Mouse (Mus musculus): Measurements from ENCODE around the gene Eef1a2.

The Eef1a2 gene

DNA sequence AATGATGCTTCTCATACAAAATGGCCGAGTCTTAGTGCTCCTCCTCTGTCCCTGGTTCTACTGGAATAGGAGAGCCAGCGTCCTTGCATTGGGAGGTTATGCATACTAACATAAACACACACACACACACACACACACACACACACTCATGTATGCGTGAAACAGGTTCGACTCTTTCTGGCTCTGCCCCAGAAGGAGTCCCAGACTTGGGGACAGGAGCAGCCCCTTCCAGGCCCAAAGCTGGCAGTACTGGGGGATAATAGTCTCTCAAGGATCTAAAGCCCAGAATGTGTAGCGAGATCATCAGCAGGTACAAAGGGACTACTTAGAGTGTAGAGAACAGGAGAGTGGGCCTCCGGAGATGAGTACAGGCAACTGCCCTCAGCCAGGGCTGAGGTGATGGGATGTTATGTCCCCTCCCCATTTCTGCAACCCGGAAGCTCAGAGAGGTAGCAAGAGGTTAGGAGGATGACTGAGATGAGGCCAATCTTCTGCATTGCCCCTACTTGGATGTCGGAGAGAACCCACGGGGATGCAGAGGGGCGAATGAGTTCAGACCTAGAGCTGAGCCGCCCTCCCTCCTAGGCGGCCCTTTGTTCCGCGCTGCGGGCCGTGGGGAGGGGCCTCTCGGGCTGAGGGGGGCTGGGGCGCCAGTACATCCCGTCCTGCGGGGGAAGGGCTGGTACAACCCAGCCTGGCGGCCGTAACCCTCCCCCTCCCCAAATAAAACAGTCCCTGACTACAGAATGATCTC lies 22.8 kb downstream of the Eef1a2 start:
- DNase-seq (ENCODE audit: low spot score in 2 of 2), result no peak

DNA sequence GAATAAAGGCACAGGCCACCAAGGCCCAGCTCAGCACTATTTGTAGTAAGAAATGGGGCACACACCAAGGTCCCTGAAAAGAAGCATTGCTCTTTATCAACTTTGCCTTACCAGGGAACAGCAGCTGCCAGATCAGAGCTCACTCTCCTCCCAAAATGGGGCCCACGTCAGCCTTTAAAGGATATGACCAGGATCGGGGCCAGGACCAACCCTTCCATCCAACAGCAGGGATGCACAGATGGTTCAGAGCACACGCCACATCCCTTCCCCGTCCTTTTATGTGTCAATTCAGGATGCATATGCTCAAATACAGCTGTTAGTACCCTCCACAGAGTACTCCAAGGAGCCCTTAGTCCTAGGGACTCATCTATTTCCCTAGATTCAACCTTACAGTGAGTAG lies 26.6 kb downstream of the Eef1a2 start:
- DNase-seq (ENCODE audit: low spot score in 2 of 2), result no peak

- no peak for DNase-seq (ENCODE audit: low spot score in 2 of 2)
Observed at GRCm38 (mm10) chr2:181128963-181129362, 27.9 kb downstream of the Eef1a2 start.

DNA sequence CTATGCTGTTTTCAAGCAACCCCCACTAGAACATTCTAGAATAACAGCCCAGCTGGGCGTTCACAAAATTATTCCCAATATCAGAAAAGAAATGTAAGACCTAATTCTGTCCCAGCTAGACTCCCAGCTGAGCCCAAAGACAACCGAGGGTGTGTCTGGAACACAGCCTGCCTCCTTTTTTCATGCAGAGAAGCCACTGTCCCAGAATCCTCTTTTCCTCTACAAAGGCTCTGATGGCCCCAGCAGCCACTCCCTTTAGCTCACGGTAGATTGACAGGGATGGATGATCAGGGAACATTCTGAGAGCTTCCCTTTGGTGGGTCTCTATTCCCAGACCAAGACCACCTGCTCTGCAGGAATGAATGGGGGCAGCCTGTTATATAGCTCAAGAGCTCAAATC lies 29.0 kb downstream of the Eef1a2 start:
- no peak for DNase-seq (ENCODE audit: low spot score in 2 of 2)

DNA sequence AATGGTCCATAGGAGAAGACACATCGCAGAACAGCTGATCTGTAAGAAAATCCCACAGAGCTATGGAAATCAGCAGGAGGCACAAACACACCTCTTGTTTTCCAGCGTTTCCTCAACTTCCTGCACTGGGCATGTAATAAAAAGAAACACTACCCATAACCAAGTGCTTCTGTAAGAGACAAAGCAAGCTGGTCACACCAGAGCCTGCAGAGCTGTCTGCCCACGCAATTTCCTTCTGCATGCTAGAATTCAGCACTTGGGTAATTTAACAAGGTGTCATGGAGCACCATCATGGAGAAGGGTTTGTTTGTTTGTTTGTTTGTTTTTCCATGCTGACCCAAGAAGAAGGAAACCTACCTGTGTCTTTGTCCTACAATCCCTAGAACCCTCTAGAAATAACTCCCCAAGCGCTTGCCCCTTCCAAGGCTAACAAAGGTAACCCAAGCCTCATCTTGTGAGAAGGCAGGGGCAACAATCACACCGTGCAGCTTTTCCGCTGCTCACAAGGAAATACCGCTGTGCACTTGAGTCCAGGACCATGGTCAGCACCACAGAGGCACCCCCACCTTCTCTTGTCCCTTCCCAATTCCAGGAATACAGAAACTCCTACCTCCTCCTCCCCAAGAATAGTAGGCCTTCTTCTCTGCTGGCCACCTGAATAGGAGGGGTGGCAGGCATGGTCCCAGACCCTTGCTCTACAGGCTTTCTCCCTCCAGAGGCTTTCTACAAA lies 30.9 kb downstream of the Eef1a2 start:
- no peak for DNase-seq (ENCODE audit: low spot score in 2 of 2)

DNA sequence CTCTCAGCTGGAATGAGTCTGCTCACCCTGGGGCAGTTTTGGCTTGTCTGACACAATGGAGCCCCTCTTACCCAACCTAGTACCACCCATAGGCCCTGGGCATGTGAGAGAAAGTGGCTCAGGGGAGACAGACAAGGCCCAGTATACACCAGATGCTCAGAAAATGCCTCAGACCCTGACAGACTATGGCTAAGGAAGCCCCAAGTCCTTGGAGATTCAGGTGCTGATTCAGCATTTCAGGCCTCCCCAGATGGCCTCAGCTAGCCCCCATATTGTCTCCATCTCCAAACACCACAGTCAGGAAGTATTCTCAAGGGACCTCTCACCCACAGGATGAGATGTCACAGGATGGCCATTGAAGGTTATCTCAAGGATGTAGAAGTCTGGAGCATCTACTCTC lies 34.2 kb downstream of the Eef1a2 start:
- no peak for DNase-seq (ENCODE audit: low spot score in 2 of 2)

GRCm38 (mm10) chr2:181120922-181121449 lies 35.8 kb downstream of the Eef1a2 start:
- DNase-seq (ENCODE audit: low spot score in 2 of 2), result peak in 1 of 2 experiments; percentile 68

DNA sequence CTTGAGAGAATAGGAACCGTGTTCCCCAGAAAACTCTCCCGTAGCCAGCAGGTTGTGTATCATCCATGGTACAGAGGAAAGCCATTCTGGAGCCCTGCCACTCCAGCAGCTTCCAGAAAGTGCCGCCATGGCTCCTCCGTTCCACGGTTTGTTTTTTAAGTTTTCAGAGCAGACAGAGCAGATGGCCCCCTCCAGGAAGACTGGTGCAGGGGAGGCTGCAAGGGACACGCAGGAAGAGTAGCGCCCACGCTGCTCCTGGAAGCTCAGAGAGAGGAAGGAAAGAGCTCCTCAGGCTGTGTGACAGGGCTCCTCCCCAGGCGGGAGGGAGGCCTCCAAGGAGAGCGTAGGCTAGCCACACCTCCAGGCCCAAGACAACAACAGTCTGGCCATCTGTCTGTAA lies 36.9 kb downstream of the Eef1a2 start:
- DNase-seq (ENCODE audit: low spot score in 2 of 2), result peak; percentile 69 to 77

DNA sequence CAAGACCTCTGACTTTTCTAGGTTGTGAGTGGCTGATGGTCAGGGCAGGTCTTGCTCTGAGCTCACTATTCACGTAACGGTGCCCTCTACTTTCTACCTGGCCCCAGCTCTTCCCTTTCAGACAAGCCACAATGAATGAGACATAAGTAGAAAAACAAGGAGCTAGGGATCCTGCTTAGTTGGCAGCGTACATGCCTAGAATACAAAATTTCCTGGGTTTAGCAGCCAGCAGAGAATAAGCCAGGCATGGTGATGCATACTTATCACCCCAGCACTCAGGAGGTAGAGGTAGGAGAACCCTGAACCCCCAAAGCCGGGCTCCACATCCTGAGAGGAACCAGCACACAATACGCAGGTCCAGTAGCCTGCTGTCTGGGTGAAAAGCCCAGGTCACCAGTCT lies 40.4 kb downstream of the Eef1a2 start:
- no peak for DNase-seq (ENCODE audit: low spot score in 2 of 2)

DNA sequence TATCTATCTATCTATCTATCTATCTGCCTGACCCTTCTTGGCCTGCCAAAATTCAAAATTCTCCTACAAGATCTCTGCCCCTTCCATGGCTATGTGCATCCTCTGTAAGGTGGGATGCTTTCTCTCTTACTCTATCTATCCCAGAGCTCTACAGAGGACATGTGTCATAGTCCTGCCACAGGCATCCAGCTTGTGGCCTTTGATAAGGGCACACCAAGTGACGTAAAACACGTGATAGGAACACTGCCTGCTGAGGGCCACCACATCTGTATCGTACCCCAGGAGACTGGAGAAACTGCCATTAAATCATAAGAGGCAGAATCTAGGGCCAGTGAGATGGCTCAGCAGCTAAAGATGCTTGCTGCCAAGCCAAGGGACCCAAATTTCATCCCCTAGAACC lies 41.4 kb downstream of the Eef1a2 start:
- no peak for DNase-seq (ENCODE audit: low spot score in 2 of 2)

DNA sequence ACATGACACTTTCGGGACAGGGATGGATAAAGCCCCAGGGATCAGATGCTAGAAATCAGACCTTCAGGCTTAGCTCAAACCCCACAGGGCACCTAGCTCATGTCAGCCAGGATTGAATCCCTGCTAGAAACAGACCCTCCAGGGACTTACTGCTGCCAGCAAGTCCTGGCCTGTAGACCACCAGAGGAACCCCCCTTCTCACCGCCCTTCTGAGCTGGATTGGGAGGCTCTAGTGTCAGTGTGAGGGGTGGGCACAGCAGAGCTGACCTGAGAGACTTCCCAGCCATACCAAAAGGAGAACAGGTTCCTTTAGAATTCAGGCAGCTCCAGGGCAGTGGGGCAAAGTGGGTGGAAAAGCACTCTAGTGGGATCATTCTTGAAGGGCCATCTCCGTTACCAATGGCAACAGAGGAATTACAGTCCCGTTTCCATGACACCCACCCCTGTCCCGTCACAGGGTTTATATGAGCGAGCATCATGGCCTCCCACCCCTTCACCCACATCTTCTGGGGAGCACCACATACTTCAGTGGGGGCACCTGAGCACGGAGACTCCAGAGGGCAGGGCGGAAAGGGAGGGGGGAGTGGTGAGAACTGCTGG lies 43.0 kb downstream of the Eef1a2 start:
- no peak for DNase-seq (ENCODE audit: low spot score in 2 of 2)

DNA sequence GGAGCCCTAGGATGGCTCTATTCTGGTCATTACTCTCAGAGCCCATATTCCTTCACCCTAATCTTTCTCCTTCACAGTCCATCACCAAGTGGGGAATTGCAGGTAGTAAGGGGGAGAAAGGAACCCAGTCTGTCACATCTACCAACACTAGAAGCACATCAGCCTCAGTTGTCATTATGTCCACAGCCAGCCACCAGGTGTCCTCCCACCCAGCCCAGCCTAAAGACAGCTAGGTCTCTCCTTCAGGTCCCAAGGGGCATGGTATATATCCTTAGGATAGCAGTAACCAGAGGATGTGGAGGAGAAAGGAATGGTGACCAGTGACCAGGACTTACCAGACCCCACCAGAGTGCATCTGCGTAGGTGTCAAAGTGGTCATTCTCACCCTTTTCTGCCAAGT lies 45.1 kb downstream of the Eef1a2 start:
- DNase-seq (ENCODE audit: low spot score in 2 of 2), result no peak

GRCm38 (mm10) chr2:181104111-181104510 lies 52.7 kb downstream of the Eef1a2 start:
- DNase-seq (ENCODE audit: low spot score in 2 of 2), result no peak

DNA sequence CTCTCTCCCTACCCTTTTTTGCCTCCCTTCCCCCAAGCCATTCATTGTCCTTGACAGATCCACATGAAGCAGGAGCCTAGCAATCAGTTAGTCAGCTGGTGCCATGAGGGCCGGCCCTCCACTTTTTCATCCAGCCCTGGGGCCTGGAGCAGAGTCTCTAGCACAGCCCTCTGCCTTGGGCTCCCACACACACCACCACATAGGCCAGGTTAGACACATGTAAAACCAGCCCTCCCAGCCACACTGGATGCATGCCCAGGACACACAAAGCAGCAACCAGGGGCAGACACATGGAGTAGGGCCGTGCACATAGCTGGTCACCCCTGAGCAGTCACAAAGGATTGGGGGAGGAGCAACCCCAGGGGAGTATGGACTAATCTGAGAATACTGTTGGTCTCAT lies 54.7 kb downstream of the Eef1a2 start:
- DNase-seq (ENCODE audit: low spot score in 2 of 2), result no peak

- no peak for DNase-seq (ENCODE audit: low spot score in 2 of 2)
Observed at GRCm38 (mm10) chr2:181101626-181102025, 55.2 kb downstream of the Eef1a2 start.

GRCm38 (mm10) chr2:181100087-181100486 lies 56.7 kb downstream of the Eef1a2 start:
- no peak for DNase-seq (ENCODE audit: low spot score in 2 of 2)

Measured in frontal cortex, postnatal 10 days (tissue).